ENCODE assay signal across 37 mouse cellular contexts in genomic region chr1:39751537-39751936, GRCm38 (mm10). TPM values are rescaled to one million over a fixed set of nuclear protein-coding genes. Genes with fewer than 3 reads are reported as not detected.
"Had no signal": no experiment of that assay in that cellular context is flagged by ENCODE, and none has a peak within 500 bp of the region (broad histone marks: within the 10 kb centered on the region; RNA-seq: fewer than 3 reads in every experiment).

No protein-coding gene starts in this region.

- H3K27ac ChIP-seq: heart, embryonic 10.5 days; hindbrain, embryonic 10.5 days; hindbrain, embryonic 12.5 days; hindbrain, embryonic 14.5 days; intestine, embryonic 15.5 days; kidney, embryonic 15.5 days; kidney, postnatal 0 days; limb, embryonic 12.5 days; liver, embryonic 13.5 days; liver, embryonic 15.5 days had no signal

- H3K36me3 ChIP-seq: heart, embryonic 10.5 days; heart, embryonic 12.5 days; hindbrain, embryonic 10.5 days; hindbrain, embryonic 12.5 days; intestine, embryonic 15.5 days; kidney, embryonic 15.5 days; limb, embryonic 12.5 days; liver, embryonic 13.5 days; liver, embryonic 15.5 days had no signal

- H3K4me3 ChIP-seq: heart, embryonic 10.5 days; heart, embryonic 12.5 days; hindbrain, embryonic 10.5 days; hindbrain, embryonic 12.5 days; intestine, embryonic 15.5 days; kidney, embryonic 15.5 days; limb, embryonic 12.5 days; liver, embryonic 13.5 days; liver, embryonic 15.5 days had no signal

- ATAC-seq: hindbrain, embryonic 16.5 days; inflammation-experienced regulatory T-cells, adult 6 months; intestine, embryonic 15.5 days; intestine, postnatal 0 days had no signal

- H3K9me3 ChIP-seq: heart, embryonic 10.5 days; heart, embryonic 12.5 days; hindbrain, embryonic 10.5 days; hindbrain, embryonic 12.5 days; intestine, embryonic 15.5 days; kidney, embryonic 15.5 days; limb, embryonic 12.5 days; liver, embryonic 13.5 days; liver, embryonic 15.5 days had no signal

- DNase-seq: gastrocnemius, postnatal 10 days; gastrocnemius, postnatal 25 days; heart, postnatal 10 days; heart, postnatal 4 days; kidney, adult 18-20 months; kidney, adult 8-10 months; kidney, postnatal 14 days; kidney, postnatal 36 days; layer of hippocampus, adult 9-11 months; layer of hippocampus, postnatal 36 days; left cerebral cortex, postnatal 4 days; liver; liver, embryonic 13.5 days had no signal

- H3K4me2 ChIP-seq: heart, embryonic 12.5 days; hindbrain, embryonic 12.5 days; hindbrain, embryonic 14.5 days; intestine, embryonic 15.5 days; kidney, embryonic 15.5 days; limb, embryonic 12.5 days; liver, embryonic 11.5 days; liver, embryonic 13.5 days; liver, embryonic 15.5 days had no signal

- H3K9ac ChIP-seq: heart, embryonic 12.5 days; hindbrain, embryonic 12.5 days; hindbrain, embryonic 14.5 days; intestine, embryonic 15.5 days; kidney, embryonic 15.5 days; limb, embryonic 12.5 days; liver, embryonic 13.5 days; liver, embryonic 15.5 days had no signal

- H3K27me3 ChIP-seq: heart, embryonic 12.5 days; hindbrain, embryonic 12.5 days; intestine, embryonic 15.5 days; kidney, embryonic 15.5 days; limb, embryonic 12.5 days; liver, embryonic 13.5 days; liver, embryonic 15.5 days had no signal

RNA-seq across cellular contexts. Expression of gene Rfx8, which starts 30.7 kb away (rescaled TPM):
- total RNA-seq: gastrocnemius, adult 18-20 months; left cerebral cortex, postnatal 10 days had no signal
- polyA plus RNA-seq: inflammation-experienced regulatory T-cells, adult 6 months; large intestine, adult 2 months had no signal

RNA-seq across cellular contexts. Expression of gene Gm3646, which starts 53.6 kb away (rescaled TPM):
- total RNA-seq: gastrocnemius, adult 18-20 months; layer of hippocampus, adult 18-20 months; layer of hippocampus, adult 8-10 months; layer of hippocampus, postnatal 14 days; layer of hippocampus, postnatal 36 days; left cerebral cortex, adult 18-20 months; left cerebral cortex, adult 8-10 months; left cerebral cortex, postnatal 10 days; left cerebral cortex, postnatal 25 days; left cerebral cortex, postnatal 4 days had no signal
- polyA plus RNA-seq: gonadal fat pad, adult 2 months; hindbrain, embryonic 10.5 days; hindbrain, embryonic 12.5 days; hindbrain, embryonic 14.5 days; hindbrain, embryonic 16.5 days; inflammation-experienced regulatory T-cells, adult 6 months; intestine, embryonic 15.5 days; intestine, postnatal 0 days; kidney, embryonic 15.5 days; kidney, postnatal 0 days; large intestine, adult 2 months; limb, embryonic 12.5 days; liver, embryonic 11.5 days; liver, embryonic 13.5 days; liver, embryonic 15.5 days had no signal
